Mouse (Mus musculus) hindlimb bud, embryonic 11.5 days (tissue): ENCODE results near the gene Fadd.

ENCODE experiments used
- DNase-seq: peaks from one replicate; pipeline ENCODE4 v3.0.0-alpha.2; 2012; ENCODE audit warnings: low read depth, low spot score; ENCODE audit errors: extremely low spot score

The Fadd gene

GRCm38 (mm10) chr7:144536367-144536766, 45.9 kb downstream of the Fadd start:
- no peak for DNase-seq

- DNase-seq, result no peak
These were observed 47.5 kb downstream of the Fadd start for GRCm38 (mm10) chr7:144534773-144535172.

GRCm38 (mm10) chr7:144531585-144532378, 50.5 kb downstream of the Fadd start:
- no peak for DNase-seq

- DNase-seq, result no peak
These were observed 52.4 kb downstream of the Fadd start for GRCm38 (mm10) chr7:144529851-144530250.

GRCm38 (mm10) chr7:144527723-144528221, 54.5 kb downstream of the Fadd start:
- DNase-seq, result no peak
